Mouse (Mus musculus) midbrain, embryonic 14.5 days (tissue): ENCODE measurements around the gene Slc31a1. TPM values are rescaled to one million over a fixed set of nuclear protein-coding genes. Genes with fewer than 3 reads are reported as not detected.

Experiments used
- ATAC-seq: fragments of 200-750 bp; cut with Nextera tagmentation; 2 replicates; pipeline ENCODE4 v1.8.0; 2017; ENCODE audit warnings: moderate number of reproducible peaks, moderate library complexity; ENCODE audit not compliant: low FRiP score, low TSS enrichment
- DNase-seq: peaks from one replicate; pipeline ENCODE4 v3.0.0-alpha.2; 2015
- H3K27ac ChIP-seq: fragments of 300-500 bp; sonication (generic); replicated peaks from 2 replicates; pipeline ENCODE4 v1.5.1; 2014; ENCODE audit warnings: mild to moderate bottlenecking, low read depth, low read length, moderate library complexity
- H3K27me3 ChIP-seq: fragments of 300-500 bp; sonication (generic); 2 replicates; pipeline ENCODE4 v1.6.1; 2014; ENCODE audit warnings: low read length, control low read depth, mixed read lengths; ENCODE audit not compliant: control insufficient read depth, insufficient read depth
- H3K36me3 ChIP-seq: fragments of 300-500 bp; sonication (generic); 2 replicates; pipeline ENCODE4 v1.6.1; 2014; ENCODE audit warnings: low read length, control low read depth; ENCODE audit not compliant: control insufficient read depth, insufficient read depth
- H3K4me1 ChIP-seq: fragments of 300-500 bp; sonication (generic); 2 replicates; pipeline ENCODE4 v1.6.1; 2014; ENCODE audit warnings: mild to moderate bottlenecking, antibody characterized with exemption, low read length, control low read depth; ENCODE audit not compliant: control insufficient read depth, insufficient read depth
- H3K4me2 ChIP-seq: fragments of 300-500 bp; sonication (generic); 2 replicates; pipeline ENCODE4 v1.6.1; 2014; ENCODE audit warnings: mild to moderate bottlenecking, low read length, moderate library complexity
- H3K4me3 ChIP-seq: fragments of 300-500 bp; sonication (generic); replicated peaks from 2 replicates; pipeline ENCODE4 v1.5.1; 2014; ENCODE audit warnings: low read depth, low read length
- H3K9ac ChIP-seq: fragments of 300-500 bp; sonication (generic); replicated peaks from 2 replicates; pipeline ENCODE4 v1.6.1; 2014; ENCODE audit warnings: mild to moderate bottlenecking, low read length, moderate library complexity
- H3K9me3 ChIP-seq: fragments of 300-500 bp; sonication (generic); 2 replicates; pipeline ENCODE4 v1.6.1; 2016; ENCODE audit warnings: low read length, control low read depth, mixed read lengths; ENCODE audit not compliant: control insufficient read depth
- WGBS: fragments of 180-500 bp; shearing (Covaris S2); extraction: QIAGEN DNeasy Blood & Tissue Kit; methylation state at CpG from one replicate; pipeline ENCODE4 v1.1.7; 2014; 5-methylcytosine and 5-hydroxymethylcytosine counted together
- polyA plus RNA-seq: library from polyadenylated mRNA; unstranded; fragments of >200 nt; fragmentation: Nextera tagmentation; extraction: Ambion mirVana; gene quantifications from 2 replicates; pipeline ENCODE4 v1.2.1, GENCODE M21; 2014

Gene Slc31a1
- polyA plus RNA-seq, 1 experiment from 2014 or later = 38.1 TPM

GRCm38 (mm10) chr4:62437871-62438270 lies 77.3 kb downstream of the Slc31a1 start:
- Histone ChIP-seq H3K4me1 (no peaks in the 10 kb centered on the region), H3K27ac (no peak overlapping the region), H3K4me3 (no peak overlapping the region), H3K36me3 (no peaks in the 10 kb centered on the region), H3K4me2 (no peak overlapping the region), H3K9me3 (no peaks in the 10 kb centered on the region), H3K9ac (no peak overlapping the region), H3K27me3 (no peaks in the 10 kb centered on the region)
- WGBS = 88% methylated on average over 7 of the region's 7 CpGs
- ATAC-seq (no peak), DNase-seq (no peak)

- no peak overlapping the region for H3K4me3 ChIP-seq
- DNase-seq (no peak), ATAC-seq (no peak)
- H3K27ac ChIP-seq = no peak overlapping the region
- WGBS = 72% methylated on average over 4 of the region's 4 CpGs
- H3K4me1 ChIP-seq = no peaks in the 10 kb centered on the region
- no peaks in the 10 kb centered on the region for H3K27me3 ChIP-seq
- no peaks in the 10 kb centered on the region for H3K9me3 ChIP-seq
- no peak overlapping the region for H3K9ac ChIP-seq
- H3K4me2 ChIP-seq = no peak overlapping the region
- no peaks in the 10 kb centered on the region for H3K36me3 ChIP-seq
Measured at GRCm38 (mm10) chr4:62439793-62440192, 79.3 kb downstream of the Slc31a1 start.

- Histone ChIP-seq H3K27me3 (no peaks in the 10 kb centered on the region), H3K9me3 (no peaks in the 10 kb centered on the region), H3K36me3 (no peaks in the 10 kb centered on the region), H3K27ac (no peak overlapping the region), H3K4me2 (no peak overlapping the region), H3K4me1 (no peaks in the 10 kb centered on the region), H3K9ac (no peak overlapping the region), H3K4me3 (no peak overlapping the region)
- no peak for ATAC-seq
- 71% methylated on average over 4 of the region's 4 CpGs for WGBS
- no peak for DNase-seq
Measured at GRCm38 (mm10) chr4:62440544-62440943, 80.0 kb downstream of the Slc31a1 start.

- Histone ChIP-seq H3K27me3 (no peaks in the 10 kb centered on the region), H3K9ac (no peak overlapping the region), H3K4me3 (no peak overlapping the region), H3K36me3 (no peaks in the 10 kb centered on the region), H3K27ac (no peak overlapping the region), H3K4me1 (no peaks in the 10 kb centered on the region), H3K4me2 (no peak overlapping the region), H3K9me3 (no peaks in the 10 kb centered on the region)
- 81% methylated on average over 4 of the region's 4 CpGs for WGBS
- ATAC-seq (no peak), DNase-seq (no peak)
Measured at GRCm38 (mm10) chr4:62440986-62441385, 80.5 kb downstream of the Slc31a1 start.

Other genes starting within 250 kb of the Slc31a1 start
- gene Mup21, start 209.9 kb upstream of the Slc31a1 start, polyA plus RNA-seq = not detected in 2 replicates
- gene Zfp37, start 129.7 kb upstream of the Slc31a1 start, polyA plus RNA-seq = 35.8 and 39.2 TPM in 2 replicates
- 9.2 and 10.2 TPM in 2 replicates for gene Slc31a2, start 98.2 kb upstream of the Slc31a1 start, polyA plus RNA-seq
- 17.6 and 23.0 TPM in 2 replicates for gene Fkbp15, start 179 bp upstream of the Slc31a1 start, polyA plus RNA-seq
- gene Cdc26, start 47.9 kb downstream of the Slc31a1 start, polyA plus RNA-seq = 97.5 and 98.5 TPM in 2 replicates
- 13.1 and 15.9 TPM in 2 replicates for gene Prpf4, start 48.1 kb downstream of the Slc31a1 start, polyA plus RNA-seq
- 0.15 TPM in 1 of 2 replicates, not detected in the other for gene Rnf183, start 74.5 kb downstream of the Slc31a1 start, polyA plus RNA-seq
- 9.3 and 10.2 TPM in 2 replicates for gene Wdr31, start 110.2 kb downstream of the Slc31a1 start, polyA plus RNA-seq
- gene Bspry, start 119.3 kb downstream of the Slc31a1 start, polyA plus RNA-seq = 0.32 and 0.43 TPM in 2 replicates
- 12.8 and 14.1 TPM in 2 replicates for gene Hdhd3, start 142.7 kb downstream of the Slc31a1 start, polyA plus RNA-seq
- 69.3 and 78.8 TPM in 2 replicates for gene Alad, start 159.2 kb downstream of the Slc31a1 start, polyA plus RNA-seq
- 50.9 and 63.5 TPM in 2 replicates for gene Pole3, start 164.3 kb downstream of the Slc31a1 start, polyA plus RNA-seq
- gene 4933430I17Rik, start 164.6 kb downstream of the Slc31a1 start, polyA plus RNA-seq = 0.78 and 1.6 TPM in 2 replicates
- 49.1 and 63.3 TPM in 2 replicates for gene Rgs3, start 199.1 kb downstream of the Slc31a1 start, polyA plus RNA-seq